Mouse (Mus musculus): ENCODE data around the gene Gm6882.
"Not testable (repeated sequence)": the region's sequence is repeated elsewhere in the genome, so short reads cannot be mapped to it uniquely, and the experiment has no call there.

Gm6882 gene

DNA sequence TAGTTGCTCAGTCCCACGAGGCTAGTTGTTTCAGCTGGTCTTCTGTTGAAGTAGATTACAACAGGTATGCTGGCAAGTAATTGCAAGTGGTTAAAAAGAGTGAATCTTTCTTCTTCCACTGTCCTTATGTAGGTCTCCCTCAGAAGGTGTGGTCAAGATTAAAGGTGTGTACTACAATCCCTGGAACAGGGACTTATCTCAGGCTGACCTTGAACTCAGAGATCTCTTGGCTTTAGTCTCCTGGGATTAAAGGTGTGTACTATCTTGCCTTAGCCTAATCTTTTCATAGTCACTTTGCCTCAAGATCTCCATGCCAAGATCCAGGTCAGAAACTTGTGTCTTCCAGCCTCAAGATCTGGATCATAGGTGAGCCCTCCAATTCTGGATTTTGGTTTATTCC, at the start of gene Gm6882:
TSS of gene Gm6882 (minus strand) at position 101 of the 400 bp plus-strand sequence.
- DNase-seq: not testable (repeated sequence)
